Mouse (Mus musculus): ENCODE data around the gene Eif2s2.

The Eif2s2 gene

GRCm38 (mm10) chr2:154893045-154893385, 280 bp upstream of the Eif2s2 start:
- no peak for DNase-seq (ENCODE audit: low spot score)

GRCm38 (mm10) chr2:154891585-154891984, 1.1 kb downstream of the Eif2s2 start:
- no peak for DNase-seq (ENCODE audit: low spot score)

- DNase-seq (ENCODE audit: low spot score) = no peak
Measured at GRCm38 (mm10) chr2:154876621-154877020, 16.1 kb downstream of the Eif2s2 start.

- no peak for DNase-seq (ENCODE audit: low spot score)
Measured at GRCm38 (mm10) chr2:154869954-154870641, 22.6 kb downstream of the Eif2s2 start.

GRCm38 (mm10) chr2:154868106-154868505, 24.6 kb downstream of the Eif2s2 start:
- DNase-seq (ENCODE audit: low spot score) = no peak

GRCm38 (mm10) chr2:154865696-154866095, 27.0 kb downstream of the Eif2s2 start:
- no peak for DNase-seq (ENCODE audit: low spot score)

GRCm38 (mm10) chr2:154863672-154864071, 29.1 kb downstream of the Eif2s2 start:
- no peak for DNase-seq (ENCODE audit: low spot score)

GRCm38 (mm10) chr2:154855383-154855782, 37.4 kb downstream of the Eif2s2 start:
- no peak for DNase-seq (ENCODE audit: low spot score)

GRCm38 (mm10) chr2:154848086-154848485, 44.6 kb downstream of the Eif2s2 start:
- no peak for DNase-seq (ENCODE audit: low spot score)

- DNase-seq (ENCODE audit: low spot score) = no peak
Measured at GRCm38 (mm10) chr2:154836537-154836936, 56.2 kb downstream of the Eif2s2 start.

GRCm38 (mm10) chr2:154834149-154834865, 58.4 kb downstream of the Eif2s2 start:
- no peak for DNase-seq (ENCODE audit: low spot score)

GRCm38 (mm10) chr2:154832471-154832870, 60.3 kb downstream of the Eif2s2 start:
- DNase-seq (ENCODE audit: low spot score) = no peak

- DNase-seq (ENCODE audit: low spot score) = no peak
Measured at GRCm38 (mm10) chr2:154827521-154827920, 65.2 kb downstream of the Eif2s2 start.

GRCm38 (mm10) chr2:154826054-154826538, 66.6 kb downstream of the Eif2s2 start:
- no peak for DNase-seq (ENCODE audit: low spot score)

Data from yolk sac, embryonic 10.5 days (tissue).